Mouse (Mus musculus) midbrain, embryonic 15.5 days (tissue): ENCODE measurements around the gene Skp1a. TPM values are rescaled to one million over a fixed set of nuclear protein-coding genes. Genes with fewer than 3 reads are reported as not detected.

Experiments used
- ATAC-seq: fragments of 200-750 bp; cut with Nextera tagmentation; replicated peaks from 2 replicates; pipeline ENCODE4 v1.8.0; 2017; ENCODE audit warnings: moderate TSS enrichment
- H3K27ac ChIP-seq: fragments of 300-500 bp; sonication (generic); 2 replicates; pipeline ENCODE4 v1.5.1; 2015; ENCODE audit warnings: mild to moderate bottlenecking, inconsistent platforms
- H3K27me3 ChIP-seq: fragments of 300-500 bp; sonication (generic); replicated peaks from 2 replicates; pipeline ENCODE4 v1.6.1; 2015; ENCODE audit warnings: inconsistent platforms
- H3K36me3 ChIP-seq: fragments of 300-500 bp; sonication (generic); replicated peaks from 2 replicates; pipeline ENCODE4 v1.6.1; 2015; ENCODE audit warnings: inconsistent platforms
- H3K4me1 ChIP-seq: fragments of 300-500 bp; sonication (generic); 2 replicates; pipeline ENCODE4 v1.6.1; 2015; ENCODE audit warnings: inconsistent platforms
- H3K4me2 ChIP-seq: fragments of 300-500 bp; sonication (generic); 2 replicates; pipeline ENCODE4 v1.6.1; 2015; ENCODE audit warnings: inconsistent platforms, mild to moderate bottlenecking, moderate library complexity
- H3K4me3 ChIP-seq: fragments of 300-500 bp; sonication (generic); 2 replicates; pipeline ENCODE4 v1.5.1; 2015; ENCODE audit warnings: mild to moderate bottlenecking, inconsistent platforms
- H3K9ac ChIP-seq: fragments of 300-500 bp; sonication (generic); 2 replicates; pipeline ENCODE4 v1.6.1; 2015; ENCODE audit warnings: mild to moderate bottlenecking, inconsistent platforms
- H3K9me3 ChIP-seq: fragments of 300-500 bp; sonication (generic); 2 replicates; pipeline ENCODE4 v1.6.1; 2016; ENCODE audit warnings: inconsistent platforms
- WGBS: fragments of 180-500 bp; shearing (Covaris S2); methylation state at CpG from one replicate; pipeline ENCODE4 v1.1.7; 2015; ENCODE audit warnings: mixed read lengths; 5-methylcytosine and 5-hydroxymethylcytosine counted together
- polyA plus RNA-seq: library from polyadenylated mRNA; unstranded; fragments of >200 nt; fragmentation: Nextera tagmentation; extraction: Ambion mirVana; gene quantifications from 2 replicates; pipeline ENCODE4 v1.2.1, GENCODE M21; 2015

The Skp1a gene
- polyA plus RNA-seq, 1 experiment from 2014 or later: 933 TPM

GRCm38 (mm10) chr11:52260878-52261277 lies 29.1 kb downstream of the Skp1a start:
- Histone ChIP-seq H3K36me3 (no peaks in the 10 kb centered on the region), H3K4me2 (no peak overlapping the region), H3K4me3 (no peak overlapping the region), H3K27ac (no peak overlapping the region), H3K9me3 (no peaks in the 10 kb centered on the region), H3K9ac (no peak overlapping the region), H3K27me3 (no peaks in the 10 kb centered on the region), H3K4me1 (0 out of 2 replicates have a peak, but pooled peaks cover 2% of the 10 kb centered on the region)
- WGBS: 67% methylated on average over 4 of the region's 4 CpGs
- ATAC-seq: no peak

- WGBS: 65% methylated on average over 5 of the region's 5 CpGs
These were observed 30.1 kb downstream of the Skp1a start for GRCm38 (mm10) chr11:52261937-52262336.

GRCm38 (mm10) chr11:52262338-52262737 lies 30.5 kb downstream of the Skp1a start:
- no peaks in the 10 kb centered on the region for H3K36me3 ChIP-seq
- ATAC-seq: no peak
- H3K27ac ChIP-seq: no peak overlapping the region
- H3K4me1 ChIP-seq: 0 out of 2 replicates have a peak, but pooled peaks cover 4% of the 10 kb centered on the region
- H3K27me3 ChIP-seq: no peaks in the 10 kb centered on the region
- no peak overlapping the region for H3K4me3 ChIP-seq
- H3K4me2 ChIP-seq: no peak overlapping the region
- 92% methylated on average over 11 of the region's 11 CpGs for WGBS
- no peak overlapping the region for H3K9ac ChIP-seq
- H3K9me3 ChIP-seq: no peaks in the 10 kb centered on the region

More at GRCm38 (mm10) chr11:52261937-52262336, 30.1 kb downstream of the Skp1a start:
- ATAC-seq: no peak
- no peaks in the 10 kb centered on the region for H3K27me3 ChIP-seq
- no peak overlapping the region for H3K4me2 ChIP-seq
- H3K9ac ChIP-seq: no peak overlapping the region
- H3K27ac ChIP-seq: no peak overlapping the region
- 0 out of 2 replicates have a peak, but pooled peaks cover 4% of the 10 kb centered on the region for H3K4me1 ChIP-seq
- no peaks in the 10 kb centered on the region for H3K36me3 ChIP-seq
- H3K9me3 ChIP-seq: no peaks in the 10 kb centered on the region
- H3K4me3 ChIP-seq: no peak overlapping the region

- H3K4me1 ChIP-seq: 0 out of 2 replicates have a peak, but pooled peaks cover 4% of the 10 kb centered on the region
- H3K9me3 ChIP-seq: no peaks in the 10 kb centered on the region
- no peak overlapping the region for H3K4me3 ChIP-seq
- H3K4me2 ChIP-seq: no peak overlapping the region
- no peaks in the 10 kb centered on the region for H3K27me3 ChIP-seq
- H3K36me3 ChIP-seq: no peaks in the 10 kb centered on the region
- no peak for ATAC-seq
- no peak overlapping the region for H3K27ac ChIP-seq
- H3K9ac ChIP-seq: no peak overlapping the region
- WGBS: 85% methylated on average over 7 of the region's 7 CpGs
These were observed 33.1 kb downstream of the Skp1a start for GRCm38 (mm10) chr11:52264871-52265270.

GRCm38 (mm10) chr11:52265616-52266307 lies 34.0 kb downstream of the Skp1a start:
- H3K4me2 ChIP-seq: no peak overlapping the region
- H3K27ac ChIP-seq: no peak overlapping the region
- 72% methylated on average over 12 of the region's 12 CpGs for WGBS
- H3K4me1 ChIP-seq: 0 out of 2 replicates have a peak, but pooled peaks cover 4% of the 10 kb centered on the region
- H3K9me3 ChIP-seq: no peaks in the 10 kb centered on the region
- no peaks in the 10 kb centered on the region for H3K27me3 ChIP-seq
- H3K36me3 ChIP-seq: no peaks in the 10 kb centered on the region
- H3K4me3 ChIP-seq: no peak overlapping the region
- H3K9ac ChIP-seq: no peak overlapping the region
- ATAC-seq: no peak

- H3K36me3 ChIP-seq: no peaks in the 10 kb centered on the region
- no peak overlapping the region for H3K4me2 ChIP-seq
- H3K27me3 ChIP-seq: no peaks in the 10 kb centered on the region
- no peaks in the 10 kb centered on the region for H3K9me3 ChIP-seq
- no peak for ATAC-seq
- 92% methylated on average over 5 of the region's 5 CpGs for WGBS
- H3K27ac ChIP-seq: no peak overlapping the region
- H3K4me3 ChIP-seq: no peak overlapping the region
- 0 out of 2 replicates have a peak, but pooled peaks cover 4% of the 10 kb centered on the region for H3K4me1 ChIP-seq
- H3K9ac ChIP-seq: no peak overlapping the region
These were observed 35.5 kb downstream of the Skp1a start for GRCm38 (mm10) chr11:52267271-52267670.

GRCm38 (mm10) chr11:52268104-52268835 lies 36.5 kb downstream of the Skp1a start:
- WGBS: 70% methylated on average over 7 of the region's 7 CpGs
- H3K4me2 ChIP-seq: no peak overlapping the region

GRCm38 (mm10) chr11:52269841-52270240 lies 38.0 kb downstream of the Skp1a start:
- ATAC-seq: no peak
- H3K27me3 ChIP-seq: no peaks in the 10 kb centered on the region
- no peak overlapping the region for H3K27ac ChIP-seq
- H3K9me3 ChIP-seq: no peaks in the 10 kb centered on the region
- WGBS: 84% methylated on average over 6 of the region's 6 CpGs
- H3K36me3 ChIP-seq: no peaks in the 10 kb centered on the region
- H3K9ac ChIP-seq: no peak overlapping the region
- H3K4me3 ChIP-seq: no peak overlapping the region
- 0 out of 2 replicates have a peak, but pooled peaks cover 4% of the 10 kb centered on the region for H3K4me1 ChIP-seq
- no peak overlapping the region for H3K4me2 ChIP-seq

More at GRCm38 (mm10) chr11:52268104-52268835, 36.5 kb downstream of the Skp1a start:
- 0 out of 2 replicates have a peak, but pooled peaks cover 4% of the 10 kb centered on the region for H3K4me1 ChIP-seq
- ATAC-seq: no peak
- H3K27ac ChIP-seq: no peak overlapping the region
- H3K4me3 ChIP-seq: no peak overlapping the region
- H3K27me3 ChIP-seq: no peaks in the 10 kb centered on the region
- H3K9me3 ChIP-seq: no peaks in the 10 kb centered on the region
- H3K9ac ChIP-seq: no peak overlapping the region
- no peaks in the 10 kb centered on the region for H3K36me3 ChIP-seq

- H3K9me3 ChIP-seq: no peaks in the 10 kb centered on the region
- H3K4me2 ChIP-seq: no peak overlapping the region
- no peaks in the 10 kb centered on the region for H3K36me3 ChIP-seq
- no peak overlapping the region for H3K4me3 ChIP-seq
- no peaks in the 10 kb centered on the region for H3K4me1 ChIP-seq
- 77% methylated on average over 8 of the region's 8 CpGs for WGBS
- no peak overlapping the region for H3K9ac ChIP-seq
- no peak overlapping the region for H3K27ac ChIP-seq
- no peaks in the 10 kb centered on the region for H3K27me3 ChIP-seq
- no peak for ATAC-seq
These were observed 40.1 kb downstream of the Skp1a start for GRCm38 (mm10) chr11:52271765-52272495.

- no peaks in the 10 kb centered on the region for H3K36me3 ChIP-seq
- H3K27ac ChIP-seq: no peak overlapping the region
- no peaks in the 10 kb centered on the region for H3K27me3 ChIP-seq
- no peak overlapping the region for H3K4me2 ChIP-seq
- no peak overlapping the region for H3K4me3 ChIP-seq
- 65% methylated on average over 6 of the region's 6 CpGs for WGBS
- H3K4me1 ChIP-seq: no peaks in the 10 kb centered on the region
- no peak for ATAC-seq
- no peak overlapping the region for H3K9ac ChIP-seq
- H3K9me3 ChIP-seq: no peaks in the 10 kb centered on the region
These were observed 40.8 kb downstream of the Skp1a start for GRCm38 (mm10) chr11:52272619-52273018.

GRCm38 (mm10) chr11:52273183-52273941 lies 41.6 kb downstream of the Skp1a start:
- no peaks in the 10 kb centered on the region for H3K27me3 ChIP-seq
- no peaks in the 10 kb centered on the region for H3K4me1 ChIP-seq
- no peak overlapping the region for H3K27ac ChIP-seq
- no peaks in the 10 kb centered on the region for H3K36me3 ChIP-seq
- 84% methylated on average over 11 of the region's 11 CpGs for WGBS
- no peak overlapping the region for H3K4me3 ChIP-seq
- H3K9ac ChIP-seq: no peak overlapping the region
- no peak overlapping the region for H3K4me2 ChIP-seq
- ATAC-seq: no peak
- no peaks in the 10 kb centered on the region for H3K9me3 ChIP-seq
